14 mouse cellular contexts compared by ENCODE assay signal in the genomic region with DNA sequence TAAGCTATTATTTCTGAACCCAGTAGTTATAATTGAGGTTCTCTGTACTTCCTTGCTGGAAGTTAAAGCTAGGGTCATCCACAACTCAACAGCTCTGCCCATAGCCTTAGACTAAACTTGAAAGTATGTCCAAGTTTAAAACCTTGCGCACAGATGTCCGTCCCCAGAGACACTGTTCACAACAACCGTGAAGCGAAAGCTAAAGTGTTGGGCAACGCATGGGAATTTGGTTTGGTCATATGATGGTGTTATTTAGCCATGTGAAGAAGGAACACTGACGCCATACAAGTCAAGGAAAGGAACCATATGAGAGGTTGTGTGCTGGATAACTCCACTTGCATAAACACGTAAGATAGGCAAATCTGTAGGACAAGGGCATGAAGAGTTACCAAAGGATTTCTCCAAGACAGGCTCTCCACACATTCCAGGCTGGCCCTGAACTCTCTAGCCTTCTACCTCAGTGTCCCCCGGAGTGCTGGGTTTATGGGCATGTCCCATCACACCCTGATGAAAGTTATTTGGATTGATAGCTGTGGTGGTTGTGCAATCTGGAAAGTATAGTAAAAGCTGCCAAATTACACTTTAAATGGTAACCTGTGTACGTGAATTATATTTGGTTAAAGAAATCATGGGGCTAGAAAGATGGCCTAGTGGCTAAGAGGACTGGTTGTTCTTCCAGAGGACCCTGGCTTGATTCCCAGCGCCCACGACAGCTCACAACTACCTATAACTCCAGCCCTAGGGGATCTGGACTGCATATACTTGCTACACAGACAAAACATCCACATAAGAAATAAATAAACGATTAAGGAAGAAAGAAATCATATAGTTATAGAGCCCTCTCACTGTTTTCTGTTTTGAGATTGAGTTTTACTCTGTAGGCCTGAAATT. TPM values are rescaled to one million over a fixed set of nuclear protein-coding genes. Genes with fewer than 3 reads are reported as not detected.
DNase-seq lines count a peak whose midpoint lies in the region.
"Had no signal": no experiment of that assay in that cellular context is flagged by ENCODE, and none has a peak within 500 bp of the region (broad histone marks: within the 10 kb centered on the region; RNA-seq: fewer than 3 reads in every experiment).

No protein-coding gene starts in this region.

- DNase-seq in adrenal gland, postnatal 14 days = peak; percentile 59
- no peak for DNase-seq in adrenal gland, adult 18-20 months (ENCODE audit: low spot score in 2 of 2)
- peak; percentile 59 for DNase-seq in lung, postnatal 36 days
- DNase-seq in lung, postnatal 10 days = no peak
- DNase-seq in adipocyte (ENCODE audit: low spot score) = peak; percentile 90
- DNase-seq in fat pad, adult 2 months (ENCODE audit: extremely low read depth, low read depth, low spot score) = peak; percentile 92
- DNase-seq in layer of hippocampus, adult 9-11 months = no peak
- DNase-seq in thymus, postnatal 14 days = no peak
- DNase-seq: adrenal gland, adult 8-10 months; cerebellum, adult 11-12 months; cerebellum, adult 2 months; cerebellum, adult 9-10 months; cerebellum, postnatal 10 days; cerebellum, postnatal 25 days had no signal

RNA-seq across cellular contexts. Expression of gene Aifm2, which starts 2.6 kb away (rescaled TPM):
- 325 and 370 TPM in 2 replicates for total RNA-seq in adrenal gland, postnatal 14 days (2021)
- 100 to 1,000 TPM; 238 to 400 TPM for total RNA-seq in adrenal gland, adult 18-20 months (2021)

RNA-seq across cellular contexts. Expression of gene Tysnd1, which starts 22.3 kb away (rescaled TPM):
- total RNA-seq in adrenal gland, postnatal 14 days (2021) = 87.8 and 94.3 TPM in 2 replicates
- 100 to 1,000 TPM in 1 of 2 experiments, 10 to 100 TPM in 1; 82.4 to 130 TPM for total RNA-seq in adrenal gland, adult 18-20 months (2021)

RNA-seq across cellular contexts. Expression of gene Sar1a, which starts 37.6 kb away (rescaled TPM):
- total RNA-seq in adrenal gland, postnatal 14 days (2021) = 167 and 170 TPM in 2 replicates
- total RNA-seq in adrenal gland, adult 18-20 months (2021) = 100 to 1,000 TPM; 198 to 216 TPM

Comparison
In these comparisons a context has a peak if more than half of its experiments do, and no peak if none do; other contexts are left out.
1. DNase-seq: peak in adrenal gland, postnatal 14 days (single experiment), lung, postnatal 36 days (single experiment), adipocyte (single experiment) and fat pad, adult 2 months (single experiment); none in adrenal gland, adult 18-20 months (0 of 2), lung, postnatal 10 days (single experiment), layer of hippocampus, adult 9-11 months (single experiment) and thymus, postnatal 14 days (single experiment).